Mouse (Mus musculus): Measurements from ENCODE around the gene G6pc2.
A peak's percentile ranks its signal among the peaks of the same experiment; 100 is the strongest.

Gene G6pc2

DNA sequence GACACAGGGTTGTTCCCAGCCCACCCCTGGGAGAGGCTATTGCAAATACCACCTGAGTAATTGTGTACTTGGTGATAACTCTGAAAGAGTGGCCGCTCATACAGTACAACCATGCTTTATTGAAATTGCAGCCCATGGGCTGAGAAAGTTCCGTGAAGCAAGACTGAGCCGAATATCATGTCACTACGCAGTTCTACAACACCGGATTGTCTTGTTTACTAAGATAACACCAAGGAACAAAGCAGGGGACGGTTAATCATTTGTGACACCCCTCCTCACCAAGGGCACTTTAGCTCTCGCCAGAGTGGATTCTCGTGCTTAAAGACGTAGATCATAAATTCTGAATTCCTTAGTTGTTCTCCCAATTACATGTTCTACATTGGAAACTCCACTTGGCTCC, 28.4 kb downstream of the G6pc2 start:
- DNase-seq (ENCODE audit: low read depth, low spot score) = no peak

DNA sequence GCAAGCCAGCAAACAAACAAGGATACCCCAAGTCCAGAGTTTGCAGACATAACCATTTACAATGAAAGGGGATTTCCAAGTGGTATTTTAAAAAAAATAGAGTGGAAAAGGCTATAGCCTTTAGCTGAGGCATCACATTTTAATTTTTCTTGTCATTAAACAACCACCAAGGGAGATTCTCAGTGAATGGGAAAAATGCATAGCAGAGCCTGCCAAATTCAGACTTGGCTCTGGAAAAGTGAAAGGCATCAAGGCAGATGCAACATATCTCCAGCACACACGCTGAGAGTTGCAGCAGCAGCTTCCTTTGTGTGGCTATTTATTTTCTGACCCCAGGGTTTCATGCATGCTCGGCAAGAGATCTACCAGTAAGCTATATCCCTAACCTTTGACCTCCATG, 34.1 kb downstream of the G6pc2 start:
- no peak for DNase-seq (ENCODE audit: low read depth, low spot score)

DNA sequence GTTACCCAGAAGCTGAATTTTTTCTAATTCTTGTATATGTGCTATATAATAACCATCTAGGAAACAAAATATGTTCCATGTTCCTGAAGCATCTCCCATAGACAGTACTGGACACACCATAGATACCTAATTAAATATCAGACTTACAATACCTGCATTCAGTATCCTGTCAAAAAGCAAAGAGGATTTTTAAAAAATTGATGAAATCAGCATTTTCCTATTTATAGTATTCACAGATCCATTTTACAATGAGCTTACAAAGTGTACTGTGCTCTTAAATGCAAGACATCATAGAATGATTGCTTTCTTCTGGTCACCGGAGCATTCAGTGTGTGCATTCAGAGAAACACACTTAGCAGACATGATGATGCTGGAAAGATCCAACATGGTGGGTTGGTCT, 36.2 kb downstream of the G6pc2 start:
- DNase-seq (ENCODE audit: low read depth, low spot score) = no peak

DNA sequence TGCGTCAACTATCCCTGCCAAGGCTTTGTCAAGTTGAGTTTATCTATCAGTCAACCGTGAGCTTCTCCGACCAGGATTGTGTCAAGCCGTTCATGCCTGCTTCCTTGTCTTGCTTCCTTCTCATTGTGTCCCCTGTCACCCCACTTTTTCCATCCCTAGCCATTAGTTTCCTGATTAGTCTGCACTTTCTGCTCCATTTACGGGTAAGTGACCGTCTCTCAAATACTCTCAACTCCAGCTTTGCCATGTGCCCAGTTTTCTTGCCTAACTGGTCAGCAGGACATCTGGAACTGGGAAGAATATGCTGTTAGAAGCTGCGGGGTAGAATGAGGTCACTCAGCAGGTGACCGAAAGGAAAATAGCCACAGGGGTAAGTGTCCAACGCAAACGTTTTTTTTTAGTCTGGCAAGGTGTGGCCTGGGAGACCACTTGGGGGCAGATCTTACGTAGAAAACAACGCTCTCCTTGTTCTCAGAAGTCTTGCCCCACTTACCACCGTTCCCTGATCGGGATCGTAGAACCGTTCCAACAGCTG, 37.4 kb downstream of the G6pc2 start:
- DNase-seq (ENCODE audit: low read depth, low spot score) = no peak

DNA sequence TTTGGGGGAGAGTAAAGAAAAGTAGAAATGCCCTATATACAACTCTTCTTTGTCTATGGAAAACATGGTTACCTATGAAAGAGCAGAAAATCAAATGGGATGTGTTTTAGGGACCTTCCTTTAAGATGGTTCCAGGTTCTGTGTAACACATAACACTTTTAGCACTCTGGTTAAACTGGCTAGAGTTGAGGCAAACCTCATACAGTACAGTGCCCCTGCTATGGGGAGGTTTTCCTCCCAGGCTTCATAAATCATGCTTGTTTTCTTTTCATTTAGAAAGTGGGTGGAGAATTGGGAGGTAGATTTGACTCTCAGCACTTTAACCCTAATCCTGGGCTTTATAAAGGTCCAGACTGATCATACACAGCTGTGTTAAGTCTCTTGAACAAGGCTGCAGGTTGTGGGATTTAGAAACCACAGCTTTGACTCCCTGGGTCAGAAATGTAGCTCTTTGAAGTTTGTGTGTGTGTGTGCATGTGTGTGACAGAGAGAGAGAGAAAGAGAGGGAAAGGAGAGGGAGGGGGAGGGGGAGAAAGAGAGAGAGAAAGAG, 53.3 kb downstream of the G6pc2 start:
- no peak for DNase-seq (ENCODE audit: low read depth, low spot score)

DNA sequence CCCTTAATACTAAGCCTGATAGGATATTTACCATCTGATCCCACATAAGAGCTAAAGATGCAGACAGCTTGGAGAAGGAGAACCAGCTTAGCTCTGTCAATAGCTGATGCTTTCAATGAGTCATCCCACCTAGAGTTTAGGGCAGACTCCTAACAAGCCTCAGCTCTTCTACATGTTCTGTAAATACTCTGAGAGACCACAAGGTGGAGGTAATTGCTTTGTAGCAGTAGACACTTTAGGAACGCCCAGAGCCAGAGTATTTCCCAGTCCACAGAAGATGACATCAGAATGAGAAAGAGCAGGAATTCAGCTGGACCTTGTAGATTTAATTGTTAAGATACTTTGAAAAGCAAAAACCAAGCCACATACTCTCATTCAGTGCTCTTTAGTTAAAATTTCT, 65.0 kb downstream of the G6pc2 start:
- DNase-seq (ENCODE audit: low read depth, low spot score) = peak; percentile 24

Data from WW6 (cell line).